Mouse (Mus musculus) brain, embryonic 14.5 days (tissue): ENCODE measurements around the gene Hvcn1.

Experiments
- CTCF ChIP-seq: fragments of 200-500 bp; IDR thresholded peaks from 2 replicates; pipeline ENCODE4 v1.5.1; 2012; ENCODE audit warnings: inconsistent platforms, mild to moderate bottlenecking, moderate library complexity, borderline replicate concordance; ENCODE audit not compliant: insufficient read depth, insufficient read length; ENCODE audit errors: extremely low read depth
- POLR2A ChIP-seq: fragments of 200-500 bp; IDR thresholded peaks from 2 replicates; pipeline ENCODE4 v1.6.1; 2012; ENCODE audit warnings: mild to moderate bottlenecking, inconsistent platforms, borderline replicate concordance; ENCODE audit not compliant: poor library complexity, insufficient read depth, insufficient read length, severe bottlenecking; ENCODE audit errors: extremely low read depth

DNA sequence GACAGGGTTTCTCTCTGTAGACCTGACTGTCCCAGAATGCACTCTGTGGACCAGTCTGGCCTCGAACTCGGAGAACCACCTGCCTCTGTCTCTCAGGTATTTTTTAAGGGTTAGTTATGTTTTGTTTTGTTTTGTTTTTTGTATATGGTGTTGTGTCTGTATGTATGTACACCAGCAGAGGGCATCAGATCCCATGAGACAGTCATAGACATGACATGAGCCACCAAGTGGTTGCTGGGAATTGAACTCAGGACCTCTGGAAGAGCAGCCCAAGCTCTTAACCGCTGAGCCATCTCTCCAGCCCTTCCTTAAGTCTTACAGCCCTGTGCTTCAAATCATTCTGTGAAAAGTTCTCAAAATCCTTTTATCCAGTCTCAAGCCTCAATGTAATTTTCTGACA is 58.6 kb downstream of the Hvcn1 start:
- TF ChIP-seq CTCF (peak; percentile 13; the same call in 1 of the 2 replicates), POLR2A (no peak)
